Mouse (Mus musculus) small intestine, adult 2 months (tissue): ENCODE data around the gene Smim1.

ENCODE experiments used
- CTCF ChIP-seq: fragments of 200-500 bp; IDR thresholded peaks from 2 replicates; pipeline ENCODE4 v1.5.1; 2012; ENCODE audit warnings: low read depth, mild to moderate bottlenecking, control low read depth, inconsistent platforms, low read length, moderate library complexity, mixed read lengths; ENCODE audit not compliant: insufficient replicate concordance, insufficient read length; ENCODE audit errors: extremely low read depth
- POLR2A ChIP-seq: fragments of 200-500 bp; IDR thresholded peaks from 2 replicates; pipeline ENCODE4 v1.6.1; 2012; ENCODE audit warnings: low read depth, mild to moderate bottlenecking, control low read depth, inconsistent platforms, low read length, moderate library complexity

GRCm38 (mm10) chr4:154021432-154021831, 4.6 kb downstream of the Smim1 start:
- TF ChIP-seq POLR2A (no peak), CTCF (no peak)
